Mouse (Mus musculus) monocyte, adult 2 months (primary cell): ENCODE results near the gene Pde8b.

Experiments
- DNase-seq, 2 experiments: peaks; one replicate each; pipeline ENCODE4 v3.0.0; 2022; ENCODE audit warnings: low spot score in 2 of 2, low read depth in 1 of 2

The Pde8b gene

GRCm38 (mm10) chr13:95086033-95086432, 164.1 kb downstream of the Pde8b start:
- no peak for DNase-seq

GRCm38 (mm10) chr13:95082611-95083010, 167.5 kb downstream of the Pde8b start:
- DNase-seq = no peak

GRCm38 (mm10) chr13:95081082-95081481, 169.1 kb downstream of the Pde8b start:
- no peak for DNase-seq

GRCm38 (mm10) chr13:95078492-95078891, 171.6 kb downstream of the Pde8b start:
- no peak for DNase-seq

GRCm38 (mm10) chr13:95077688-95078087, 172.4 kb downstream of the Pde8b start:
- no peak for DNase-seq

GRCm38 (mm10) chr13:95076142-95076541, 174.0 kb downstream of the Pde8b start:
- no peak for DNase-seq

- no peak for DNase-seq
Measured at GRCm38 (mm10) chr13:95073445-95074172, 176.5 kb downstream of the Pde8b start.

GRCm38 (mm10) chr13:95070268-95070667, 179.9 kb downstream of the Pde8b start:
- DNase-seq = no peak

GRCm38 (mm10) chr13:95067854-95068253, 182.3 kb downstream of the Pde8b start:
- no peak for DNase-seq

GRCm38 (mm10) chr13:95063390-95064017, 186.6 kb downstream of the Pde8b start:
- DNase-seq = no peak

GRCm38 (mm10) chr13:95058885-95059284, 191.3 kb downstream of the Pde8b start:
- DNase-seq = no peak

- DNase-seq = no peak
Measured at GRCm38 (mm10) chr13:95056501-95057280, 193.4 kb downstream of the Pde8b start.

- DNase-seq = no peak
Measured at GRCm38 (mm10) chr13:95055742-95056388, 194.3 kb downstream of the Pde8b start.

- DNase-seq = no peak
Measured at GRCm38 (mm10) chr13:95052421-95052820, 197.7 kb downstream of the Pde8b start.

GRCm38 (mm10) chr13:95050398-95050797, 199.7 kb downstream of the Pde8b start:
- no peak for DNase-seq

- no peak for DNase-seq
Measured at GRCm38 (mm10) chr13:95044108-95044507, 206.0 kb downstream of the Pde8b start.

GRCm38 (mm10) chr13:95040140-95040738, 209.9 kb downstream of the Pde8b start:
- DNase-seq = no peak

GRCm38 (mm10) chr13:95038200-95038599, 211.9 kb downstream of the Pde8b start:
- no peak for DNase-seq

GRCm38 (mm10) chr13:95034715-95035114, 215.4 kb downstream of the Pde8b start:
- no peak for DNase-seq

- DNase-seq = no peak
Measured at GRCm38 (mm10) chr13:95034094-95034493, 216.0 kb downstream of the Pde8b start.

GRCm38 (mm10) chr13:95032973-95033372, 217.2 kb downstream of the Pde8b start:
- DNase-seq = no peak
